Mouse (Mus musculus): ENCODE measurements around the gene Zfp764. TPM values are rescaled to one million over a fixed set of nuclear protein-coding genes. Genes with fewer than 3 reads are reported as not detected.
"Not testable (repeated sequence)": the region's sequence is repeated elsewhere in the genome, so short reads cannot be mapped to it uniquely, and the experiment has no call there.

The Zfp764 gene
- polyA plus RNA-seq, 1 experiment from 2014 or later, result 5.9 TPM

GRCm38 (mm10) chr7:127375271-127376245 is 31.1 kb downstream of the Zfp764 start, which contains the start of gene Zfp747:
Gene Zfp747 (minus strand): TSS chr7:127376050.
- peak within 1 kb of the TSS; percentile 80 for H3K9ac ChIP-seq (replicated peaks; ENCODE audit: low read depth, low read length)
- H3K27ac ChIP-seq (ENCODE audit: low read length), result peak within 1 kb of the TSS; percentile 70
- peak within 1 kb of the TSS; percentile 87 for H3K4me3 ChIP-seq (replicated peaks; ENCODE audit: low read length)
- H3K4me2 ChIP-seq (ENCODE audit: low read length), result peak within 1 kb of the TSS; percentile 71
- H3K36me3 ChIP-seq (ENCODE audit: control insufficient read depth, insufficient read depth); H3K9me3 ChIP-seq (ENCODE audit: control insufficient read depth, low read length); H3K27me3 ChIP-seq (replicated peaks; ENCODE audit: control insufficient read depth, insufficient read depth, low read length); H3K4me1 ChIP-seq (replicated peaks; ENCODE audit: control insufficient read depth, insufficient read depth, low read length): not testable (repeated sequence)
- 3% methylated on average over 45 of the region's 49 CpGs for WGBS
- ATAC-seq, result peak; percentile 94

DNA sequence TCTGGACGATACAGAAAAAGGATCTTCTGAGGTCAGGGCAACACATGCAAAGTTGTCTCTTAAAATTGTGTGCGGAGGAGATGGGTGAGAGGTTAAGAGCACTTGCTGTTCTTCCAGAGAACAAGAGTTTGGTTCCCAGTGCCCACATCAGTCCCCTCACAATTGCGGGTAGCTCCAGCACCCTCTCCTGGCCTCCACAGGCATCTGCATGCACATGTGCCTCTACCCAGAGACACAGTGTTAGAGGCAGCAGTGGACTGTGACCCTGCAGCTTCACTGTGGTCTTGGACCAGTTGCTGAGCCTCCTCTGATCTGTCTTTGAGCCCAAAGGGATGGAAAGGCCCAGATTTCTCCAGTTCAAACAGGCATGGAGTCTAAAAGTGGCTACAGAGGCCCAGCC is 34.8 kb downstream of the Zfp764 start:
- ATAC-seq; H3K4me2 ChIP-seq (ENCODE audit: low read length): not testable (repeated sequence)
- WGBS, result 78% methylated on average over 3 of the region's 3 CpGs

GRCm38 (mm10) chr7:127371213-127371612 is 35.4 kb downstream of the Zfp764 start:
- no peak overlapping the region for H3K9ac ChIP-seq (replicated peaks; ENCODE audit: low read depth, low read length)
- ATAC-seq, result no peak
- H3K4me1 ChIP-seq (replicated peaks; ENCODE audit: control insufficient read depth, insufficient read depth, low read length), result peaks cover 3% of the 10 kb centered on the region
- H3K4me3 ChIP-seq (replicated peaks; ENCODE audit: low read length), result no peak overlapping the region
- H3K27ac ChIP-seq (ENCODE audit: low read length), result no peak overlapping the region
- H3K9me3 ChIP-seq (ENCODE audit: control insufficient read depth, low read length), result no peaks in the 10 kb centered on the region
- H3K4me2 ChIP-seq (ENCODE audit: low read length), result no peak overlapping the region
- 92% methylated on average over 2 of the region's 2 CpGs for WGBS
- no peaks in the 10 kb centered on the region for H3K36me3 ChIP-seq (ENCODE audit: control insufficient read depth, insufficient read depth)
- no peaks in the 10 kb centered on the region for H3K27me3 ChIP-seq (replicated peaks; ENCODE audit: control insufficient read depth, insufficient read depth, low read length)

More for the DNA sequence above, 34.8 kb downstream of the Zfp764 start:
- not testable (repeated sequence) for H3K36me3 ChIP-seq (ENCODE audit: control insufficient read depth, insufficient read depth); H3K4me3 ChIP-seq (replicated peaks; ENCODE audit: low read length); H3K27me3 ChIP-seq (replicated peaks; ENCODE audit: control insufficient read depth, insufficient read depth, low read length); H3K27ac ChIP-seq (ENCODE audit: low read length); H3K9ac ChIP-seq (replicated peaks; ENCODE audit: low read depth, low read length); H3K9me3 ChIP-seq (ENCODE audit: control insufficient read depth, low read length); H3K4me1 ChIP-seq (replicated peaks; ENCODE audit: control insufficient read depth, insufficient read depth, low read length)

DNA sequence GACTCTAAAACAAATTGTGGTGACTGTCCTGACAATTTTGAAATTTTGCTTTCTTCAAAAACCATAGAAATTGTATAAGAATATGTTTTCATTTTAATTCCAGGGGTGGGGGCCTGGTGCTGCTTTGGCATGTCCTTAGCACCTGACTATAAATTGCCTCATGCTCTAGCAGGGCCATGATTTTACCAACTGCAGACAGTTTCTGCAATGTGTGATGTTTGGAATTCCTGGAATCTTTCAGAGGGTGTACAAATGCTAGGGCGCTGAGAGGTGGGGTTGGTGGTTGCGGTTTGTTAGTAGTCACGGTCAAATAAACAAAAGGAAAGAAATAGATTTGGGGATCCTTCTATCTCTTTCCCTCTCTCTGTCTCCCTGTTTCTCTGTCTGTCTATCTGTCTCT is 40.4 kb downstream of the Zfp764 start:
- Histone ChIP-seq H3K27ac (ENCODE audit: low read length) (no peak overlapping the region), H3K4me1 (replicated peaks; ENCODE audit: control insufficient read depth, insufficient read depth, low read length) (peaks cover 16% of the 10 kb centered on the region), H3K4me2 (ENCODE audit: low read length) (no peak overlapping the region), H3K4me3 (replicated peaks; ENCODE audit: low read length) (no peak overlapping the region), H3K27me3 (replicated peaks; ENCODE audit: control insufficient read depth, insufficient read depth, low read length) (no peaks in the 10 kb centered on the region; the same call in 1 of the 2 replicates), H3K36me3 (ENCODE audit: control insufficient read depth, insufficient read depth) (no peaks in the 10 kb centered on the region), H3K9ac (replicated peaks; ENCODE audit: low read depth, low read length) (no peak overlapping the region), H3K9me3 (ENCODE audit: control insufficient read depth, low read length) (no peaks in the 10 kb centered on the region)
- 94% methylated on average over 3 of the region's 3 CpGs for WGBS
- ATAC-seq, result no peak

DNA sequence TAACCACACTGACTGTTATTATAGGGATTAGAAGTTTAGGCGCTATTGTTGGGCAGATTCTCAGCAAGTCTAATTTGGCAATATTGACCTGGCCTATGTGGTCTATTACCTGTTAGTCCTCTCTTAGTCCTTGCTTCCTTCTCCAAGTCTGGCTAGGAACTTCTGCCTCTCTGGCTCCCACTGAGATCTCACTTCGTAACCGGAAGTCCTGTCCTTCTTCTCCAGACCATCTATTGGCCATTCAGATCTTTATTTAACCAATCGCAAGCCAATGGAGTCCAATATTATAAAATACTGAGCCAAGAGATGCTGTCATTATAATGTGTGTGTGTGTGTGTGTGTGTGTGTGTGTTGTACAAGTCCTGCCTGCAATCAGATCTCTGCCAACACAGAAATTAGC is 42.5 kb downstream of the Zfp764 start:
- Histone ChIP-seq H3K9me3 (ENCODE audit: control insufficient read depth, low read length) (no peaks in the 10 kb centered on the region), H3K27ac (ENCODE audit: low read length) (no peak overlapping the region), H3K4me1 (replicated peaks; ENCODE audit: control insufficient read depth, insufficient read depth, low read length) (peaks cover 16% of the 10 kb centered on the region), H3K4me3 (replicated peaks; ENCODE audit: low read length) (peak overlapping the region; percentile 42), H3K36me3 (ENCODE audit: control insufficient read depth, insufficient read depth) (no peaks in the 10 kb centered on the region), H3K4me2 (ENCODE audit: low read length) (peak overlapping the region; percentile 73), H3K9ac (replicated peaks; ENCODE audit: low read depth, low read length) (peak overlapping the region; percentile 64; the same call in 1 of the 2 replicates), H3K27me3 (replicated peaks; ENCODE audit: control insufficient read depth, insufficient read depth, low read length) (no peaks in the 10 kb centered on the region; the same call in 1 of the 2 replicates)
- ATAC-seq, result no peak
- WGBS, result 43% methylated on average over 4 of the region's 4 CpGs

DNA sequence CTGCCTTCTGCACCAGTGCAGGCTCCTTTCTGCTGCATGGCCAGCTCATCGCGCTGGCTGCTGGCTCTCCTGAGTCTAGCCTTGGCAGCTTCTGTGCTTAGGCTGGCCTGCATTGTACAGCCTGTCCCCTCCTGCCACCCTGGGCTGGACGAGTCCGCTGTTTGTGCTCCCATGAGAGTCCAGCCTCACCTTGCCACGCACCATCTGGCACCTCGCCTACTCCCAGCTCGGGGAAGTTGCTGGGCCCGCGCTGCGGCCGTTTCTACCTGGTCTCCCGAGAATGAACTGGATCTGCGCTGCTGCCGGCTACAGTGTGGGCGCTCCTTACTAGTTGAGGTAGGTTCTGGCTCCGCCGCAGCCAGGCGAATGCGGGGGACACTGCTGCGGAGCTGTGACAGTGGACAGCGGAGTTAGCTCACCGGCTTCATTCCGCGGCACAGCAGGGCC is 43.1 kb downstream of the Zfp764 start:
- H3K27me3 ChIP-seq (replicated peaks; ENCODE audit: control insufficient read depth, insufficient read depth, low read length), result no peaks in the 10 kb centered on the region; the same call in 1 of the 2 replicates
- H3K9ac ChIP-seq (replicated peaks; ENCODE audit: low read depth, low read length), result peak overlapping the region; percentile 64
- H3K9me3 ChIP-seq (ENCODE audit: control insufficient read depth, low read length), result no peaks in the 10 kb centered on the region
- H3K4me3 ChIP-seq (replicated peaks; ENCODE audit: low read length), result peak overlapping the region; percentile 42
- ATAC-seq, result no peak
- peaks cover 16% of the 10 kb centered on the region for H3K4me1 ChIP-seq (replicated peaks; ENCODE audit: control insufficient read depth, insufficient read depth, low read length)
- H3K27ac ChIP-seq (ENCODE audit: low read length), result no peak overlapping the region
- WGBS, result 2% methylated on average over 24 of the region's 24 CpGs
- H3K36me3 ChIP-seq (ENCODE audit: control insufficient read depth, insufficient read depth), result no peaks in the 10 kb centered on the region
- H3K4me2 ChIP-seq (ENCODE audit: low read length), result peak overlapping the region; percentile 73

DNA sequence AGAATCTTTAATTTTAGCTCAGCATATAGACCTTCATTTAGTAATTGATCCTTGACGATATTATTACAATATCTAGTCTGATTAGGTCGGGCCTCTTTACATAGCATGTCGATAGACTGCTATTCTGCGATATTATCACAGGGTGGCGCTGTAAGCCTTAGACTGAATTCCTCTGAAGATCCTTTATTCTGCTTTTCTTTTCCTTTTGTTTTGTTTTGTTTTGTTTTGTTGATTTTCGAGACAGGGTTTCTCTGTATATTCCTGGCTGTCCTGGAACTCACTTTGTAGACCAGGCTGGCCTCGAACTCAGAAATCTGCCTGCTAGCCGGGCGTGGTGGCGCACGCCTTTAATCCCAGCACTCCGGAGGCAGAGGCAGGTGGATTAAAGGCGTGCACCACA is 44.2 kb downstream of the Zfp764 start:
- H3K27ac ChIP-seq (ENCODE audit: low read length); H3K27me3 ChIP-seq (replicated peaks; ENCODE audit: control insufficient read depth, insufficient read depth, low read length); H3K9ac ChIP-seq (replicated peaks; ENCODE audit: low read depth, low read length); ATAC-seq; H3K36me3 ChIP-seq (ENCODE audit: control insufficient read depth, insufficient read depth); H3K9me3 ChIP-seq (ENCODE audit: control insufficient read depth, low read length): not testable (repeated sequence)
- H3K4me2 ChIP-seq (ENCODE audit: low read length), result peak overlapping the region; percentile 34; the same call in 1 of the 2 replicates
- H3K4me1 ChIP-seq (replicated peaks; ENCODE audit: control insufficient read depth, insufficient read depth, low read length), result peaks cover 16% of the 10 kb centered on the region
- WGBS, result 7% methylated on average over 13 of the region's 13 CpGs
- H3K4me3 ChIP-seq (replicated peaks; ENCODE audit: low read length), result peak overlapping the region; percentile 15; the same call in 1 of the 2 replicates

- no peak overlapping the region for H3K4me2 ChIP-seq (ENCODE audit: low read length)
- H3K9ac ChIP-seq (replicated peaks; ENCODE audit: low read depth, low read length), result no peak overlapping the region
- WGBS, result 53% methylated on average over 7 of the region's 13 CpGs
- no peak overlapping the region for H3K27ac ChIP-seq (ENCODE audit: low read length)
- H3K36me3 ChIP-seq (ENCODE audit: control insufficient read depth, insufficient read depth), result no peaks in the 10 kb centered on the region
- H3K4me1 ChIP-seq (replicated peaks; ENCODE audit: control insufficient read depth, insufficient read depth, low read length), result peaks cover 16% of the 10 kb centered on the region
- no peak overlapping the region for H3K4me3 ChIP-seq (replicated peaks; ENCODE audit: low read length)
- no peak for ATAC-seq
- H3K9me3 ChIP-seq (ENCODE audit: control insufficient read depth, low read length), result no peaks in the 10 kb centered on the region
- H3K27me3 ChIP-seq (replicated peaks; ENCODE audit: control insufficient read depth, insufficient read depth, low read length), result no peaks in the 10 kb centered on the region; the same call in 1 of the 2 replicates
Measured at GRCm38 (mm10) chr7:127361449-127361848, 45.2 kb downstream of the Zfp764 start.

- no peak overlapping the region for H3K4me2 ChIP-seq (ENCODE audit: low read length)
- WGBS, result 84% methylated on average over 4 of the region's 4 CpGs
- H3K36me3 ChIP-seq (ENCODE audit: control insufficient read depth, insufficient read depth), result no peaks in the 10 kb centered on the region
- H3K4me1 ChIP-seq (replicated peaks; ENCODE audit: control insufficient read depth, insufficient read depth, low read length), result peaks cover 16% of the 10 kb centered on the region
- no peak for ATAC-seq
- H3K27ac ChIP-seq (ENCODE audit: low read length), result no peak overlapping the region
- no peaks in the 10 kb centered on the region for H3K9me3 ChIP-seq (ENCODE audit: control insufficient read depth, low read length)
- no peaks in the 10 kb centered on the region; the same call in 1 of the 2 replicates for H3K27me3 ChIP-seq (replicated peaks; ENCODE audit: control insufficient read depth, insufficient read depth, low read length)
- H3K9ac ChIP-seq (replicated peaks; ENCODE audit: low read depth, low read length), result no peak overlapping the region
- H3K4me3 ChIP-seq (replicated peaks; ENCODE audit: low read length), result no peak overlapping the region
Measured at GRCm38 (mm10) chr7:127360265-127360664, 46.4 kb downstream of the Zfp764 start.
